Mouse (Mus musculus) neural tube, embryonic 12.5 days (tissue): ENCODE data around the gene Arg2. TPM values are rescaled to one million over a fixed set of nuclear protein-coding genes. Genes with fewer than 3 reads are reported as not detected.
A peak's percentile ranks its signal among the peaks of the same experiment; 100 is the strongest.

Experiments used
- ATAC-seq: fragments of 200-750 bp; cut with Nextera tagmentation; 2 replicates; pipeline ENCODE4 v1.8.0; 2017; ENCODE audit warnings: low read depth, mild to moderate bottlenecking, moderate TSS enrichment, moderate library complexity; ENCODE audit not compliant: low FRiP score
- H3K27ac ChIP-seq: fragments of 300-500 bp; sonication (generic); 2 replicates; pipeline ENCODE4 v1.5.1; 2016
- H3K27me3 ChIP-seq: fragments of 300-500 bp; sonication (generic); replicated peaks from 2 replicates; pipeline ENCODE4 v1.6.1; 2016; ENCODE audit warnings: mild to moderate bottlenecking
- H3K36me3 ChIP-seq: fragments of 300-500 bp; sonication (generic); 2 replicates; pipeline ENCODE4 v1.6.1; 2016; ENCODE audit warnings: mild to moderate bottlenecking
- H3K4me1 ChIP-seq: fragments of 300-500 bp; sonication (generic); 2 replicates; pipeline ENCODE4 v1.6.1; 2016
- H3K4me2 ChIP-seq: fragments of 300-500 bp; sonication (generic); replicated peaks from 2 replicates; pipeline ENCODE4 v1.6.1; 2016; ENCODE audit warnings: mild to moderate bottlenecking
- H3K4me3 ChIP-seq: fragments of 300-500 bp; sonication (generic); 2 replicates; pipeline ENCODE4 v1.5.1; 2016
- H3K9ac ChIP-seq: fragments of 300-500 bp; sonication (generic); 2 replicates; pipeline ENCODE4 v1.6.1; 2016; ENCODE audit warnings: mild to moderate bottlenecking
- H3K9me3 ChIP-seq: fragments of 300-500 bp; sonication (generic); 2 replicates; pipeline ENCODE4 v1.6.1; 2016; ENCODE audit warnings: mild to moderate bottlenecking
- WGBS: fragments of 180-500 bp; shearing (Covaris S2); methylation state at CpG from one replicate; pipeline ENCODE4 v1.1.7; 2016; 5-methylcytosine and 5-hydroxymethylcytosine counted together
- polyA plus RNA-seq: library from polyadenylated mRNA; unstranded; fragments of >200 nt; fragmentation: Nextera tagmentation; extraction: Ambion mirVana; gene quantifications from 2 replicates; pipeline ENCODE4 v1.2.1, GENCODE M21; 2016

The Arg2 gene
- polyA plus RNA-seq, 1 experiment from 2014 or later = 17.1 TPM

- Histone ChIP-seq H3K4me3 (no peak overlapping the region), H3K9me3 (no peaks in the 10 kb centered on the region), H3K4me1 (peaks cover 9% of the 10 kb centered on the region; the same call in 1 of the 2 replicates), H3K9ac (no peak overlapping the region), H3K27me3 (peaks cover 37% of the 10 kb centered on the region), H3K36me3 (no peaks in the 10 kb centered on the region), H3K4me2 (no peak overlapping the region), H3K27ac (no peak overlapping the region)
- 56% methylated on average over 8 of the region's 8 CpGs for WGBS
- no peak for ATAC-seq
Measured at GRCm38 (mm10) chr12:79134676-79135075, 4.1 kb downstream of the Arg2 start.

- no peak for ATAC-seq
- Histone ChIP-seq H3K4me3 (no peak overlapping the region), H3K9ac (no peak overlapping the region), H3K36me3 (no peaks in the 10 kb centered on the region), H3K27ac (no peak overlapping the region), H3K27me3 (peaks cover 34% of the 10 kb centered on the region), H3K9me3 (no peaks in the 10 kb centered on the region), H3K4me2 (no peak overlapping the region), H3K4me1 (peaks cover 9% of the 10 kb centered on the region; the same call in 1 of the 2 replicates)
- WGBS = 44% methylated on average over 4 of the region's 4 CpGs
Measured at GRCm38 (mm10) chr12:79135105-79135504, 4.5 kb downstream of the Arg2 start.

GRCm38 (mm10) chr12:79136949-79137348 is 6.4 kb downstream of the Arg2 start:
- Histone ChIP-seq H3K27ac (no peak overlapping the region), H3K27me3 (peaks cover 16% of the 10 kb centered on the region), H3K4me3 (no peak overlapping the region), H3K4me1 (no peaks in the 10 kb centered on the region), H3K4me2 (no peak overlapping the region), H3K9ac (no peak overlapping the region), H3K9me3 (no peaks in the 10 kb centered on the region), H3K36me3 (no peaks in the 10 kb centered on the region)
- ATAC-seq = no peak
- 74% methylated on average over 7 of the region's 7 CpGs for WGBS

GRCm38 (mm10) chr12:79138999-79139398 is 8.4 kb downstream of the Arg2 start:
- H3K4me3 ChIP-seq = no peak overlapping the region
- H3K27ac ChIP-seq = no peak overlapping the region
- H3K36me3 ChIP-seq = no peaks in the 10 kb centered on the region
- no peak overlapping the region for H3K4me2 ChIP-seq
- ATAC-seq = no peak
- H3K9ac ChIP-seq = no peak overlapping the region
- H3K9me3 ChIP-seq = no peaks in the 10 kb centered on the region
- no peaks in the 10 kb centered on the region for H3K27me3 ChIP-seq
- no peaks in the 10 kb centered on the region for H3K4me1 ChIP-seq

- Histone ChIP-seq H3K9me3 (no peaks in the 10 kb centered on the region), H3K9ac (no peak overlapping the region), H3K4me2 (no peak overlapping the region), H3K4me1 (no peaks in the 10 kb centered on the region), H3K27me3 (no peaks in the 10 kb centered on the region), H3K27ac (no peak overlapping the region), H3K4me3 (no peak overlapping the region), H3K36me3 (no peaks in the 10 kb centered on the region)
- WGBS = 65% methylated on average over 1 of the region's 1 CpGs
- no peak for ATAC-seq
Measured at GRCm38 (mm10) chr12:79139417-79139816, 8.8 kb downstream of the Arg2 start.

GRCm38 (mm10) chr12:79140811-79141210 is 10.2 kb downstream of the Arg2 start:
- H3K27me3 ChIP-seq = no peaks in the 10 kb centered on the region
- WGBS = 92% methylated on average over 2 of the region's 2 CpGs
- H3K4me2 ChIP-seq = no peak overlapping the region
- H3K4me3 ChIP-seq = no peak overlapping the region
- no peak overlapping the region for H3K9ac ChIP-seq
- no peaks in the 10 kb centered on the region for H3K4me1 ChIP-seq
- H3K27ac ChIP-seq = no peak overlapping the region
- no peaks in the 10 kb centered on the region for H3K36me3 ChIP-seq
- no peaks in the 10 kb centered on the region for H3K9me3 ChIP-seq
- no peak for ATAC-seq

- Histone ChIP-seq H3K4me1 (no peaks in the 10 kb centered on the region), H3K4me3 (no peak overlapping the region), H3K9ac (no peak overlapping the region), H3K27me3 (no peaks in the 10 kb centered on the region), H3K4me2 (no peak overlapping the region), H3K36me3 (no peaks in the 10 kb centered on the region), H3K9me3 (no peaks in the 10 kb centered on the region), H3K27ac (no peak overlapping the region)
- no peak for ATAC-seq
Measured at GRCm38 (mm10) chr12:79141384-79141783, 10.8 kb downstream of the Arg2 start.

- Histone ChIP-seq H3K36me3 (peaks cover 6% of the 10 kb centered on the region), H3K27ac (no peak overlapping the region), H3K4me2 (no peak overlapping the region), H3K4me3 (no peak overlapping the region), H3K4me1 (no peaks in the 10 kb centered on the region), H3K27me3 (no peaks in the 10 kb centered on the region), H3K9me3 (no peaks in the 10 kb centered on the region), H3K9ac (no peak overlapping the region)
- no peak for ATAC-seq
- WGBS = 94% methylated on average over 6 of the region's 6 CpGs
Measured at GRCm38 (mm10) chr12:79149653-79150052, 19.1 kb downstream of the Arg2 start.

GRCm38 (mm10) chr12:79162876-79163275 is 32.3 kb downstream of the Arg2 start:
- no peak overlapping the region for H3K4me3 ChIP-seq
- no peak overlapping the region for H3K4me2 ChIP-seq
- ATAC-seq = no peak
- no peaks in the 10 kb centered on the region for H3K4me1 ChIP-seq
- H3K27me3 ChIP-seq = no peaks in the 10 kb centered on the region
- H3K9me3 ChIP-seq = no peaks in the 10 kb centered on the region
- H3K36me3 ChIP-seq = peaks cover 68% of the 10 kb centered on the region
- WGBS = 92% methylated on average over 3 of the region's 3 CpGs
- no peak overlapping the region for H3K9ac ChIP-seq
- H3K27ac ChIP-seq = no peak overlapping the region

GRCm38 (mm10) chr12:79169173-79169572 is 38.6 kb downstream of the Arg2 start:
- H3K9ac ChIP-seq = no peak overlapping the region
- H3K9me3 ChIP-seq = no peaks in the 10 kb centered on the region
- H3K4me2 ChIP-seq = no peak overlapping the region
- no peaks in the 10 kb centered on the region for H3K27me3 ChIP-seq
- no peak overlapping the region for H3K27ac ChIP-seq
- no peak for ATAC-seq
- H3K4me3 ChIP-seq = no peak overlapping the region
- peaks cover 18% of the 10 kb centered on the region for H3K36me3 ChIP-seq
- peaks cover 11% of the 10 kb centered on the region for H3K4me1 ChIP-seq

GRCm38 (mm10) chr12:79170421-79170820 is 39.8 kb downstream of the Arg2 start:
- Histone ChIP-seq H3K36me3 (peaks cover 19% of the 10 kb centered on the region), H3K9ac (no peak overlapping the region), H3K4me1 (peaks cover 11% of the 10 kb centered on the region), H3K9me3 (no peaks in the 10 kb centered on the region), H3K4me3 (no peak overlapping the region), H3K27ac (no peak overlapping the region), H3K4me2 (no peak overlapping the region), H3K27me3 (no peaks in the 10 kb centered on the region)
- no peak for ATAC-seq
- WGBS = 75% methylated on average over 3 of the region's 3 CpGs

GRCm38 (mm10) chr12:79171269-79171995 is 40.9 kb downstream of the Arg2 start:
- 35% methylated on average over 12 of the region's 12 CpGs for WGBS
- Histone ChIP-seq H3K9ac (peak overlapping the region; percentile 77), H3K36me3 (peaks cover 20% of the 10 kb centered on the region), H3K4me2 (peak overlapping the region; percentile 68), H3K27ac (0 out of 2 replicates have a peak overlapping the region, but pooled peaks have one; percentile 81), H3K27me3 (no peaks in the 10 kb centered on the region), H3K4me3 (peak overlapping the region; percentile 86), H3K9me3 (no peaks in the 10 kb centered on the region), H3K4me1 (peaks cover 11% of the 10 kb centered on the region)
- no peak for ATAC-seq
